ENCODE assay signal across 9 mouse cellular contexts in genomic region chr5:29388944-29389765, GRCm38 (mm10). TPM values are rescaled to one million over a fixed set of nuclear protein-coding genes. Genes with fewer than 3 reads are reported as not detected.
A peak's percentile ranks its signal among the peaks of the same experiment; 100 is the strongest.
DNase-seq lines count a peak whose midpoint lies in the region; ATAC-seq and TF ChIP-seq lines count a peak whose summit lies in the region.
"Had no signal": no experiment of that assay in that cellular context is flagged by ENCODE, and none has a peak within 500 bp of the region (broad histone marks: within the 10 kb centered on the region; RNA-seq: fewer than 3 reads in every experiment).

No protein-coding gene starts in this region.

- no peak for TF ChIP-seq POLR2A in brain, embryonic 14.5 days (IDR thresholded peaks at IDR 0.05; ENCODE audit: borderline replicate concordance, extremely low read depth, insufficient read depth, insufficient read length, poor library complexity, severe bottlenecking)

- DNase-seq in ES-E14 (ENCODE audit: low read depth, low spot score), result no peak
- peak; percentile 85 for DNase-seq in brain, embryonic 14.5 days (ENCODE audit: low read depth)
- peak; percentile 83 for DNase-seq in forebrain, embryonic 14.5 days (ENCODE audit: low spot score)
- DNase-seq in heart, postnatal 4 days, result peak; percentile 89
- DNase-seq in layer of hippocampus, postnatal 25 days (ENCODE audit: extremely low spot score in 1 of 2, low spot score in 1 of 2), result peak; percentile 57 to 92
- peak; percentile 65 for DNase-seq in spleen, adult 12 weeks (ENCODE audit: low spot score)

- peak; percentile 97 for TF ChIP-seq CTCF in brain, embryonic 14.5 days (IDR thresholded peaks at IDR 0.05; ENCODE audit: borderline replicate concordance, extremely low read depth, insufficient read depth, insufficient read length)

- no peaks in the 10 kb centered on the region; a peak in 1 of 4 replicates for H3K4me1 ChIP-seq in ES-E14 (ENCODE audit: control insufficient read depth in 2 of 2, insufficient read depth in 2 of 2, low read length in 2 of 2, poor library complexity in 1 of 2)
- no peaks in the 10 kb centered on the region for H3K4me1 ChIP-seq in forebrain, embryonic 14.5 days (ENCODE audit: control insufficient read depth, insufficient read depth, low read length)
- H3K4me1 ChIP-seq: liver, embryonic 15.5 days had no signal

- in situ Hi-C loops in ES-E14 (cut with MboI; ENCODE audit: low sequenced_read_pairs in 2 of 2, unreplicated experiment in 2 of 2), result no loop called here

- H3K27me3 ChIP-seq in forebrain, embryonic 14.5 days (replicated peaks; ENCODE audit: control insufficient read depth, insufficient read depth, low read length), result no peaks in the 10 kb centered on the region

- no peaks in the 10 kb centered on the region for H3K9me3 ChIP-seq in ES-E14 (ENCODE audit: control insufficient read depth, insufficient read depth, low read depth, low read length)
- H3K9me3 ChIP-seq in forebrain, embryonic 14.5 days (replicated peaks; ENCODE audit: control insufficient read depth, low read length), result no peaks in the 10 kb centered on the region
- H3K9me3 ChIP-seq: liver, embryonic 15.5 days had no signal

- no peak overlapping the region for H3K27ac ChIP-seq in ES-E14 (ENCODE audit: insufficient read depth, low read depth, low read length, poor library complexity, severe bottlenecking)
- no peak overlapping the region for H3K27ac ChIP-seq in forebrain, embryonic 14.5 days (ENCODE audit: low read depth, low read length)
- H3K27ac ChIP-seq: liver, embryonic 15.5 days had no signal

- no peak overlapping the region for H3K4me3 ChIP-seq in ES-E14 (ENCODE audit: insufficient read depth in 1 of 2, low read depth in 1 of 2, low read length in 2 of 2, poor library complexity in 1 of 2, severe bottlenecking in 1 of 2)
- no peak overlapping the region for H3K4me3 ChIP-seq in forebrain, embryonic 14.5 days (ENCODE audit: low read depth, low read length)
- H3K4me3 ChIP-seq: liver, embryonic 15.5 days had no signal

- H3K9ac ChIP-seq in ES-E14 (ENCODE audit: insufficient read depth, low read depth, low read length, poor library complexity, severe bottlenecking), result no peak overlapping the region
- no peak overlapping the region for H3K9ac ChIP-seq in forebrain, embryonic 14.5 days (ENCODE audit: low read length)
- H3K9ac ChIP-seq: liver, embryonic 15.5 days had no signal

- peak; percentile 70; the same call in 1 of the 2 replicates for ATAC-seq in forebrain, embryonic 14.5 days
- peak; percentile 70 for ATAC-seq in megakaryocyte, adult 5-6 weeks (ENCODE audit: poor library complexity, severe bottlenecking)
- no peak for ATAC-seq in inflammation-experienced regulatory T-cells, adult 6 months

- 21% methylated on average over 15 of the region's 15 CpGs for WGBS in forebrain, embryonic 14.5 days

- no peak overlapping the region for H3K4me2 ChIP-seq in forebrain, embryonic 14.5 days (ENCODE audit: low read length)
- H3K4me2 ChIP-seq: liver, embryonic 15.5 days had no signal

- H3K36me3 ChIP-seq in ES-E14 (ENCODE audit: control insufficient read depth, insufficient read depth, low read length, poor library complexity, severe bottlenecking), result no peaks in the 10 kb centered on the region
- no peaks in the 10 kb centered on the region for H3K36me3 ChIP-seq in forebrain, embryonic 14.5 days (ENCODE audit: control insufficient read depth, insufficient read depth, low read length)
- H3K36me3 ChIP-seq: liver, embryonic 15.5 days had no signal

TF ChIP-seq in ES-E14, 5 proteins besides CTCF, POLR2A, EP300 and RAD21:
- TF ChIP-seq CHD2 (IDR thresholded peaks at IDR 0.05; ENCODE audit: low read depth, low read length) (no peak), ZNF384 (IDR thresholded peaks at IDR 0.05; ENCODE audit: low read depth, low read length) (peak; percentile 33; the same call in 1 of the 2 replicates), MAFK (IDR thresholded peaks at IDR 0.05; ENCODE audit: insufficient read depth, low read depth, low read length) (no peak), HCFC1 (IDR thresholded peaks at IDR 0.05; ENCODE audit: borderline replicate concordance, insufficient read depth, low read length) (no peak), ZC3H11A (IDR thresholded peaks at IDR 0.05; ENCODE audit: borderline replicate concordance, low read depth, low read length) (0 out of 2 replicates have a peak, but pooled peaks have one; percentile 55)

RNA-seq across cellular contexts. Expression of gene Lmbr1, which starts 11.0 kb away (rescaled TPM):
- total RNA-seq in ES-E14 (2012; rRNA removed), result 7.4 and 9.6 TPM in 2 replicates
- polyA plus RNA-seq in brain, embryonic 14.5 days (2012; rRNA removed), result 11.7 and 15.8 TPM in 2 replicates
- 25.4 and 31.7 TPM in 2 replicates for polyA plus RNA-seq in forebrain, embryonic 14.5 days (2014; fragmentation: Nextera tagmentation; extraction: Ambion mirVana)
- total RNA-seq in heart, postnatal 4 days (2021), result 10 to 100 TPM; 19.2 to 21.2 TPM
- total RNA-seq in layer of hippocampus, postnatal 25 days (2021), result 10 to 100 TPM; 25.8 to 29.2 TPM
- total RNA-seq in megakaryocyte, adult 5-6 weeks (2015), result 0.27 and 0.33 TPM in 2 replicates
- 2.0 and 2.1 TPM in 2 replicates for total RNA-seq in megakaryocyte, adult 5-6 weeks (2017)
- 1 to 10 TPM in 1 of 3 experiments, under 1 TPM in 2; 0.50 to 1.5 (median 0.85) TPM for polyA plus RNA-seq in inflammation-experienced regulatory T-cells, adult 6 months (2017; shearing (Covaris generic))

RNA-seq across cellular contexts. Expression of gene Nom1, which starts 45.3 kb away (rescaled TPM):
- total RNA-seq in ES-E14 (2012; rRNA removed), result 30.1 and 33.0 TPM in 2 replicates
- polyA plus RNA-seq in brain, embryonic 14.5 days (2012; rRNA removed), result 13.6 and 14.4 TPM in 2 replicates
- 17.3 and 19.1 TPM in 2 replicates for polyA plus RNA-seq in forebrain, embryonic 14.5 days (2014; fragmentation: Nextera tagmentation; extraction: Ambion mirVana)
- total RNA-seq in heart, postnatal 4 days (2021), result 10 to 100 TPM; 13.3 to 15.7 TPM
- 10 to 100 TPM; 19.9 to 28.3 TPM for total RNA-seq in layer of hippocampus, postnatal 25 days (2021)
- total RNA-seq in megakaryocyte, adult 5-6 weeks (2015), result 6.8 and 18.6 TPM in 2 replicates
- 7.0 and 7.8 TPM in 2 replicates for total RNA-seq in megakaryocyte, adult 5-6 weeks (2017)
- 10 to 100 TPM in 2 of 3 experiments, 1 to 10 TPM in 1; 7.8 to 14.4 (median 11.4) TPM for polyA plus RNA-seq in inflammation-experienced regulatory T-cells, adult 6 months (2017; shearing (Covaris generic))
